Mouse (Mus musculus) heart, adult 18-20 months (tissue): ENCODE measurements around the gene Smdt1. TPM values are rescaled to one million over a fixed set of nuclear protein-coding genes. Genes with fewer than 3 reads are reported as not detected.
A peak's percentile ranks its signal among the peaks of the same experiment; 100 is the strongest.
"Not testable (repeated sequence)": the region's sequence is repeated elsewhere in the genome, so short reads cannot be mapped to it uniquely, and the experiment has no call there.

Source experiments
- DNase-seq, 2 experiments: peaks; one replicate each; pipeline ENCODE4 v3.0.0; 2021 to 2022; ENCODE audit warnings: mixed read lengths in 1 of 2
- microRNA-seq, 2 experiments: library from miRNA; unstranded; fragments of <30 nt; microRNA quantifications; one replicate each; pipeline ENCODE4 v1.2.0; 2022
- total RNA-seq, 2 experiments: library from RNA; stranded (reverse); gene quantifications; 2 replicates each; pipeline ENCODE4 v1.2.3; 2021

Smdt1 gene
- total RNA-seq, 2 experiments from 2014 or later = 185 to 222 TPM

GRCm38 (mm10) chr15:82368146-82368545 is 29.4 kb downstream of the Smdt1 start:
- no peak for DNase-seq

GRCm38 (mm10) chr15:82368851-82369250 is 30.1 kb downstream of the Smdt1 start:
- no peak for DNase-seq

- DNase-seq = peak in 1 of 2 experiments; percentile 5
Observed at GRCm38 (mm10) chr15:82372446-82372845, 33.7 kb downstream of the Smdt1 start.

- peak in 1 of 2 experiments; percentile 5 for DNase-seq
Observed at GRCm38 (mm10) chr15:82372991-82373390, 34.2 kb downstream of the Smdt1 start.

- DNase-seq = no peak
Observed at GRCm38 (mm10) chr15:82374437-82374836, 35.7 kb downstream of the Smdt1 start.

GRCm38 (mm10) chr15:82375855-82376254 is 37.1 kb downstream of the Smdt1 start:
- DNase-seq = peak in 1 of 2 experiments; percentile 19

- peak; percentile 86 to 93 for DNase-seq
Observed at GRCm38 (mm10) chr15:82376393-82377138, 37.8 kb downstream of the Smdt1 start.

- DNase-seq = no peak
Observed at GRCm38 (mm10) chr15:82377701-82378100, 38.9 kb downstream of the Smdt1 start.

GRCm38 (mm10) chr15:82378261-82379180 is 39.8 kb downstream of the Smdt1 start:
- DNase-seq = peak; percentile 56 to 63

GRCm38 (mm10) chr15:82379511-82379870 is 40.7 kb downstream of the Smdt1 start:
- no peak for DNase-seq

GRCm38 (mm10) chr15:82379871-82380713 is 41.3 kb downstream of the Smdt1 start, which contains the start of gene Cyp2d22:
Cyp2d22 (minus strand) TSS chr15:82380260.
- DNase-seq = peak; percentile 81 to 82

GRCm38 (mm10) chr15:82380714-82381062 is 41.9 kb downstream of the Smdt1 start:
- no peak for DNase-seq

- no peak for DNase-seq
Observed at GRCm38 (mm10) chr15:82382441-82382840, 43.7 kb downstream of the Smdt1 start.

GRCm38 (mm10) chr15:82385729-82386128 is 47.0 kb downstream of the Smdt1 start:
- DNase-seq = no peak

GRCm38 (mm10) chr15:82389916-82390315 is 51.2 kb downstream of the Smdt1 start:
- DNase-seq = not testable (repeated sequence)

- DNase-seq = not testable (repeated sequence)
Observed at GRCm38 (mm10) chr15:82393922-82394321, 55.2 kb downstream of the Smdt1 start, which contains the start of gene Cyp2d11. Cyp2d11 (minus strand) TSS chr15:82394022.

- not testable (repeated sequence) for DNase-seq
Observed at GRCm38 (mm10) chr15:82395955-82396354, 57.2 kb downstream of the Smdt1 start.

Small RNA genes within 50 kb of the gene (microRNA-seq; reads per million reads assigned to microRNA genes)
- gene Mir7684 = 0 reads per million in 2 experiments

Other genes with a start within 250 kb of the Smdt1 start
- 1 to 10 TPM; 4.0 to 4.4 TPM for gene Ccdc134, start 211.0 kb upstream of the Smdt1 start, total RNA-seq
- gene Srebf2, start 191.8 kb upstream of the Smdt1 start, total RNA-seq = 10 to 100 TPM; 18.2 to 22.1 TPM
- under 1 TPM in 1 of 2 experiments, not detected in 1; 0.21 TPM for gene Shisa8, start 126.1 kb upstream of the Smdt1 start, total RNA-seq
- gene Tnfrsf13c, start 114.6 kb upstream of the Smdt1 start, total RNA-seq = 1 to 10 TPM in 1 of 2 experiments, under 1 TPM in 1; 0.35 to 2.2 TPM
- under 1 TPM; 0.42 to 0.46 TPM for gene Cenpm, start 94.2 kb upstream of the Smdt1 start, total RNA-seq
- not detected for gene 1500009C09Rik, start 86.6 kb upstream of the Smdt1 start, total RNA-seq
- gene Sept3, start 64.1 kb upstream of the Smdt1 start, total RNA-seq = 1 to 10 TPM in 1 of 2 experiments, under 1 TPM in 1; 0.62 to 1.1 TPM
- gene Wbp2nl, start 40.0 kb upstream of the Smdt1 start, total RNA-seq = not detected
- 10 to 100 TPM; 25.4 to 32.2 TPM for gene Naga, start within 50 bp of the Smdt1 start, total RNA-seq
- under 1 TPM; 0.72 to 0.75 TPM for gene Pheta2, start within 50 bp of the Smdt1 start, total RNA-seq
- 100 to 1,000 TPM; 750 to 751 TPM for gene Ndufa6, start 15.4 kb downstream of the Smdt1 start, total RNA-seq
- 10 to 100 TPM; 25.8 to 30.1 TPM for gene Cyp2d22, start 41.3 kb downstream of the Smdt1 start, total RNA-seq
- not detected for gene Cyp2d11, start 55.1 kb downstream of the Smdt1 start, total RNA-seq
- gene Cyp2d10, start 68.2 kb downstream of the Smdt1 start, total RNA-seq = not detected
- not detected for gene Cyp2d9, start 94.5 kb downstream of the Smdt1 start, total RNA-seq
- not detected for gene Cyp2d12, start 216.1 kb downstream of the Smdt1 start, total RNA-seq